14 mouse cellular contexts compared by ENCODE assay signal in the genomic region with DNA sequence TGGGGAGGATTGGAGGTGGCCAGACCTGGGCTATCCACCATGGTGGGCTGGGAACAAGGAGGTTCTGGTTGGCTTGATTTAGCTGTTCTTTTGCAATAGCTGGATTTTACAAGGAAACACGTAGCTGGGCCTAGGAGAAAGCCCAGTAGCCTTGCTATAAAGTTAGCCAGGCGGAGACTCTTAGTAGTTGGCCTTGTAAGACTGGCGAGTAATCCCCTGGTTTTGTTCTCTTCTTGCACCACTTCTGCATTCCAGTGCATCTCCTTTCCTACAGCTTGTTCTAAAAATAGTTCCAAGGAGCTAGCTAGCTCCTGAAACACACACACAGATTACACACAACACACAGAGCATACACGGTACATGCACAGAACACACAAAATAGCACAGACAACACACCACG. TPM values are rescaled to one million over a fixed set of nuclear protein-coding genes. Genes with fewer than 3 reads are reported as not detected.
DNase-seq lines count a peak whose midpoint lies in the region; ATAC-seq and TF ChIP-seq lines count a peak whose summit lies in the region.
"Had no signal": no experiment of that assay in that cellular context is flagged by ENCODE, and none has a peak within 500 bp of the region (broad histone marks: within the 10 kb centered on the region; RNA-seq: fewer than 3 reads in every experiment).

No protein-coding gene starts in this region.

- H3K27me3 ChIP-seq in heart, embryonic 12.5 days (replicated peaks) = no peaks in the 10 kb centered on the region
- no peaks in the 10 kb centered on the region for H3K27me3 ChIP-seq in midbrain, postnatal 0 days (ENCODE audit: insufficient read depth, low read length)
- no peaks in the 10 kb centered on the region for H3K27me3 ChIP-seq in midbrain, embryonic 15.5 days (replicated peaks)
- no peaks in the 10 kb centered on the region for H3K27me3 ChIP-seq in heart, embryonic 14.5 days (ENCODE audit: control insufficient read depth, insufficient read depth, low read length)
- H3K27me3 ChIP-seq: forebrain, embryonic 15.5 days had no signal

- H3K4me3 ChIP-seq in heart, embryonic 12.5 days = no peak overlapping the region
- H3K4me3 ChIP-seq in midbrain, postnatal 0 days (ENCODE audit: low read depth, low read length) = no peak overlapping the region
- no peak overlapping the region for H3K4me3 ChIP-seq in midbrain, embryonic 15.5 days
- H3K4me3 ChIP-seq in heart, embryonic 14.5 days (ENCODE audit: control insufficient read depth in 1 of 2, insufficient read depth in 1 of 2, low read depth in 1 of 2, low read length in 2 of 2) = no peak overlapping the region
- H3K4me3 ChIP-seq: erythroblast, embryonic 14.5 days; forebrain, embryonic 15.5 days had no signal

- DNase-seq in heart, postnatal 25 days (ENCODE audit: low spot score) = no peak
- no peak for DNase-seq in midbrain, postnatal 0 days (ENCODE audit: low spot score)
- DNase-seq in right cerebral cortex, postnatal 14 days = no peak
- no peak for DNase-seq in natural killer cell, adult 2 months (ENCODE audit: low spot score in 2 of 2)
- DNase-seq: cerebellum, adult 9-11 months; kidney, postnatal 14 days; lung, adult 18-20 months; midbrain, embryonic 14.5 days had no signal

- no peak for TF ChIP-seq CTCF in midbrain, postnatal 0 days (IDR thresholded peaks at IDR 0.05)

- peaks cover 36% of the 10 kb centered on the region for H3K36me3 ChIP-seq in heart, embryonic 12.5 days
- H3K36me3 ChIP-seq in midbrain, postnatal 0 days (ENCODE audit: insufficient read depth, low read length) = no peaks in the 10 kb centered on the region
- no peaks in the 10 kb centered on the region for H3K36me3 ChIP-seq in midbrain, embryonic 15.5 days (replicated peaks)
- peaks cover 38% of the 10 kb centered on the region for H3K36me3 ChIP-seq in heart, embryonic 14.5 days (ENCODE audit: control insufficient read depth, insufficient read depth, low read length)
- H3K36me3 ChIP-seq: forebrain, embryonic 15.5 days had no signal

- ATAC-seq in heart, embryonic 12.5 days (ENCODE audit: insufficient number of reproducible peaks, low FRiP score) = no peak
- ATAC-seq in midbrain, postnatal 0 days (ENCODE audit: low FRiP score) = no peak
- no peak for ATAC-seq in midbrain, embryonic 15.5 days (replicated peaks)
- no peak for ATAC-seq in heart, embryonic 14.5 days (ENCODE audit: insufficient number of reproducible peaks, insufficient read depth, low FRiP score, low read depth)
- ATAC-seq: forebrain, embryonic 15.5 days; inflammation-experienced regulatory T-cells, adult 6 months had no signal

- peak overlapping the region; percentile 41; the same call in 1 of the 2 replicates for H3K9ac ChIP-seq in heart, embryonic 12.5 days
- no peak overlapping the region for H3K9ac ChIP-seq in midbrain, postnatal 0 days (replicated peaks; ENCODE audit: low read length, poor library complexity, severe bottlenecking)
- H3K9ac ChIP-seq in midbrain, embryonic 15.5 days = no peak overlapping the region
- peak overlapping the region; percentile 63 for H3K9ac ChIP-seq in heart, embryonic 14.5 days (ENCODE audit: low read length)
- H3K9ac ChIP-seq: forebrain, embryonic 15.5 days had no signal

- peaks cover 100% of the 10 kb centered on the region for H3K4me1 ChIP-seq in heart, embryonic 12.5 days (replicated peaks)
- peaks cover 16% of the 10 kb centered on the region for H3K4me1 ChIP-seq in midbrain, postnatal 0 days (ENCODE audit: insufficient read depth, low read length)
- peaks cover 27% of the 10 kb centered on the region for H3K4me1 ChIP-seq in midbrain, embryonic 15.5 days
- H3K4me1 ChIP-seq in heart, embryonic 14.5 days (ENCODE audit: control insufficient read depth in 2 of 2, insufficient read depth in 2 of 2, low read length in 2 of 2) = peaks cover 77 to 100% of the 10 kb centered on the region in 2 experiments

- peak overlapping the region; percentile 17 for H3K4me2 ChIP-seq in heart, embryonic 12.5 days
- no peak overlapping the region for H3K4me2 ChIP-seq in midbrain, postnatal 0 days (ENCODE audit: low read depth, low read length, poor library complexity, severe bottlenecking)
- H3K4me2 ChIP-seq in midbrain, embryonic 15.5 days = no peak overlapping the region
- H3K4me2 ChIP-seq in heart, embryonic 14.5 days (ENCODE audit: low read length) = peak overlapping the region; percentile 49
- H3K4me2 ChIP-seq: forebrain, embryonic 15.5 days had no signal

- peak overlapping the region; percentile 94 for H3K27ac ChIP-seq in heart, embryonic 12.5 days (ENCODE audit: poor library complexity, severe bottlenecking)
- H3K27ac ChIP-seq in midbrain, postnatal 0 days (ENCODE audit: low read depth, low read length) = 0 out of 2 replicates have a peak overlapping the region, but pooled peaks have one; percentile 26
- H3K27ac ChIP-seq in midbrain, embryonic 15.5 days = no peak overlapping the region
- H3K27ac ChIP-seq in heart, embryonic 14.5 days (replicated peaks in 1 of 2; ENCODE audit: control insufficient read depth in 1 of 2, insufficient read depth in 1 of 2, low read depth in 2 of 2, low read length in 2 of 2) = peak overlapping the region; percentile 91 to 95
- H3K27ac ChIP-seq: forebrain, embryonic 15.5 days had no signal

- WGBS in heart, embryonic 12.5 days = 46% methylated on average over 5 of the region's 5 CpGs
- 68% methylated on average over 5 of the region's 5 CpGs for WGBS in midbrain, postnatal 0 days
- WGBS in midbrain, embryonic 15.5 days = 72% methylated on average over 5 of the region's 5 CpGs
- WGBS in heart, embryonic 14.5 days = 43% methylated on average over 5 of the region's 5 CpGs

- no peaks in the 10 kb centered on the region for H3K9me3 ChIP-seq in heart, embryonic 12.5 days (replicated peaks)
- H3K9me3 ChIP-seq in midbrain, postnatal 0 days (ENCODE audit: low read length) = no peaks in the 10 kb centered on the region
- H3K9me3 ChIP-seq in midbrain, embryonic 15.5 days = no peaks in the 10 kb centered on the region
- H3K9me3 ChIP-seq in heart, embryonic 14.5 days (ENCODE audit: control insufficient read depth, low read length) = no peaks in the 10 kb centered on the region
- H3K9me3 ChIP-seq: forebrain, embryonic 15.5 days had no signal

- intact Hi-C loops in heart, postnatal 25 days (cut with DNase I) = no loop called here

RNA-seq across cellular contexts. Expression of gene Bag3, which starts 15.4 kb away (rescaled TPM):
- 21.3 and 22.0 TPM in 2 replicates for polyA plus RNA-seq in heart, embryonic 12.5 days (2016; fragmentation: Nextera tagmentation; extraction: Ambion mirVana)
- total RNA-seq in heart, postnatal 25 days (2021) = 100 to 1,000 TPM; 220 to 262 TPM
- 4.2 and 4.9 TPM in 2 replicates for total RNA-seq in midbrain, postnatal 0 days (2014; rRNA removed)
- polyA plus RNA-seq in midbrain, postnatal 0 days (2015; fragmentation: Nextera tagmentation; extraction: Ambion mirVana) = 3.7 and 4.0 TPM in 2 replicates
- 2.0 and 2.5 TPM in 2 replicates for polyA plus RNA-seq in midbrain, embryonic 15.5 days (2015; fragmentation: Nextera tagmentation; extraction: Ambion mirVana)
- polyA plus RNA-seq in heart, embryonic 14.5 days (2014; fragmentation: Nextera tagmentation; extraction: Ambion mirVana) = 24.5 and 26.9 TPM in 2 replicates

Comparison
In these comparisons a context has a peak if more than half of its experiments do, and no peak if none do; other contexts are left out.
1. H3K4me2 ChIP-seq: peak in heart, embryonic 12.5 days (single experiment) and heart, embryonic 14.5 days (single experiment); none in midbrain, postnatal 0 days (single experiment) and midbrain, embryonic 15.5 days (single experiment).
2. H3K9ac ChIP-seq: peak in heart, embryonic 12.5 days (single experiment) and heart, embryonic 14.5 days (single experiment); none in midbrain, postnatal 0 days (single experiment) and midbrain, embryonic 15.5 days (single experiment).